Mouse (Mus musculus): ENCODE results near the gene Mark1.

The Mark1 gene

GRCm38 (mm10) chr1:184963121-184963693 lies 36.2 kb downstream of the Mark1 start:
- no peak for DNase-seq (ENCODE audit: extremely low read depth, insufficient read length, low spot score)

- DNase-seq (ENCODE audit: extremely low read depth, insufficient read length, low spot score), result no peak
Measured at GRCm38 (mm10) chr1:184961853-184962252, 37.5 kb downstream of the Mark1 start.

DNA sequence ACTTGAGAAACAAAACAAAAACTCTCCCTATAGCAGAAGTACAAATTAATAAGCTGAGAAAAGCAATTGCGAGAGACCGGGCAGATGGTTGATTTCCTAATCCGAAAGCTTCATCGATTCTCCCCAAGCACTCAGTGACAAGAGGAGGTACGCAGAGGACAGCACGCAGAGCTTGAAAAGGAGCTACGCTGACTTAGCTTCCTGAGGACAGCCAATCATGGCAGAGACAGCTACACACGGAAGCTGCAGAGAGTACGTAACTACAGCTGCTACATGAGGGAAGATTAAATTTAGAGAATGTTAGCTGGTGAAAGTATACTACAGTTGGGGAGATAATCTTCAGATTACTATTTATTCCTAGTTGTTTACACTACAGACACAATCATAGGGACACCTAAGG lies 40.6 kb downstream of the Mark1 start:
- no peak for DNase-seq (ENCODE audit: extremely low read depth, insufficient read length, low spot score)

DNA sequence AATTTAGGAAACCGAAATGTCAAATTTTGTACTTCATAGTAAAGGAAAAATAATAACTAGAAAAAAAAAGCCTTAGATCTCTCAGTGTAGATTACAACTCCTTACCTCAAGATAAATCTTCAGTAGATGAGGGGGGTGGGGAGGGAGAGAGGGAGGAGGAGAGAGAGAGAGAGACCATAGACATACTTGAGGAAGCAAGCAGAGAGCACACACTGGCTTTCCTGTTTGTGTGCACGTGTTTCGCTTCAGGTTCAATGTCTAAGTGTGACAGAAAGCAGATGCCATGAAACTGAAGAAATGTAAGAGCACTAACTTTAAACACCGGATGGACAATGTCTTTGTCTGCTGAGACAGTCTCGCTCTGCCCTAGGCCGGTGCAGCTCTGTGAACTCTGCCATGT lies 41.0 kb downstream of the Mark1 start:
- DNase-seq (ENCODE audit: extremely low read depth, insufficient read length, low spot score), result no peak

DNA sequence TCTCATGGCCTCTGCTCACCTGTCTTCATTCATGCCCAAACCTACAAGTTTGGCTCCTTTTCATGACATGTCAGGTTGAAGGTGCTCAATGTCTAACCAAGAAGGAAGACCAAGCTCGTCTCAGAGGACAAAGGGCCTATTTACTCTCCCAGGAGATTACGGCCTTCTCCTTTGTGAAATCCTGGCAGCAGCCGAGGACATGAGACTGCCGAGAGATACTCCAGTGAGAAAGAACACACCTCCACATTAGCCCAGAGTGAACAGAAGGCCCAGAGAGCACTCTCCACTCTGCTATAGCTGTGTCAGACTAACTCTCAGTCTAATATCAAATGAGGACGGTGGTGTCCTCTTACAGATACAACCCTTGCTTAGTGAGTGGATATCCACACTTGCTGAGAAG lies 47.6 kb downstream of the Mark1 start:
- no peak for DNase-seq (ENCODE audit: extremely low read depth, insufficient read length, low spot score)

GRCm38 (mm10) chr1:184951057-184951456 lies 48.3 kb downstream of the Mark1 start:
- DNase-seq (ENCODE audit: extremely low read depth, insufficient read length, low spot score), result no peak

DNA sequence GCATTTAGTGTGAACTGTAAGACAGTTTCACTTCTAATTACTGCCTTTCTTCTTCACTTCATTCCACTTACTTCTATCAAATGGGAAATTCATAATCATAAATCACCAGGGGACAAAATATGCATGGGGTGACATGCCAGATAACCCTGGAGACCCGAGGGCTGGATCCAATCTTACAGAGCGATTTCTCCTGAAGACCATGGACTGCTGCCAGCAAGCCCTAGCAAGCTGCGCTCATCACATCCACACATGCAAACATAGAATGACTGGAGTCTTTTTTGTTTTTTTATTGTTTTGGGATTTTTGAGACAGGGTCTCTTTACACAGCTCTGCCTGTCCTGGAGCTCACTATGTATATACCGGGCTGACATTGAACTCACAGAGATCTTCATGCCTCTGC lies 61.3 kb downstream of the Mark1 start:
- DNase-seq (ENCODE audit: extremely low read depth, insufficient read length, low spot score), result no peak

DNA sequence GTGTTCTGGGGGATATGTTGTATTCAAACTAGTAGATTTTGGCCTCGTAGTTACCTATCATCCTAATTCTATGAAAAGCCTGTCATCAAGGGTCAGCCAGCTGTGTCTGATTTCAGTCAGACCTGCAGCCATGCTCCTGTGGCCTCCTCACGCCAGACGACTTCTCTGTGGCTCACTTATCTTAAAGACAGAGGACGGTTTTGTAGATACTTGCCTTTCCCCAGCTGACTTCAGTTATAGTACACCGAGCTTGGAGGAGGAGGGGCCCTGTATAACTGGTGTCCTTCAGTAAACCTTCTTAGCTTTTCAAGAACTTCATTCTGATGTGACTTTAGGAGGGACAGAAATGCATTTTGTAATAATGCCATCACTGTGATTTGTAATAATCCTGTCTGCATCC lies 63.4 kb downstream of the Mark1 start:
- DNase-seq (ENCODE audit: extremely low read depth, insufficient read length, low spot score), result no peak

DNA sequence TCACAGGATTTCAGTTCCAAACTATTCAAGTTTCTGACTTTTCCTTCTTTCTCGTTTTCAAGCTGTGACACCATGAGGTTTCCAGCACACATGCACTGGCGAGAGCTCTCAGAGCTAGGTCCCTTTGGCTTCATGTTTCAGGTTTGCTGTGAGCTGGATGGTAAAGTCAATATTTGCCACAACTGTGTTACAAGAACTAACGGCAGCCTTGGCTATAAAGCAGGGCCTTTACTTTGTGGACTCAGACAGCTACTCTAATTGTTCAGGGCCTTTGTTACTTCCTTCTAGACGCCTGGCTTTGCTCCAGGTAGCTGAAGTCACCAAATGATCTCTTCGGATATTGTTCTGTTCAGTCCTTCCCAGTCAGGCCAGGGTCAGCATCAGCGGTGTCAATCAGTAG lies 63.9 kb downstream of the Mark1 start:
- no peak for DNase-seq (ENCODE audit: extremely low read depth, insufficient read length, low spot score)

DNA sequence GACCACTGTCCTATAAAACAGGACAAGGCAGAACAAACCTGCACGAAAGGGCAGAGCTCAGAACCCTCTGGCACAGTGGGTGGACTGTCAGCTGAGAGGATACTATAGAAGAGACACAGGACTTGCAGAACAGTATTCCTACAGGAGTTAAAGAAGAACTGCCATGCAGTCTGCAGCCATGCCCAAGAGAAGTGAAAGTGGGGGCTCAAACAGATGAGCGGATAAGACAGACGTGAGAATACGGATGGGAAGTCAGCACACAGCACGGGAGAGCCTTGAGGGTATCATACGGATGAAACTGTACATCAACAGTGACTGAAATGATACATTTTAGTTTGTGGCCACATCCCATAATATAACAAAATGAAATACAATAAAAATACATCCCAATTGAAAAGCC lies 68.3 kb downstream of the Mark1 start:
- DNase-seq (ENCODE audit: extremely low read depth, insufficient read length, low spot score), result no peak

DNA sequence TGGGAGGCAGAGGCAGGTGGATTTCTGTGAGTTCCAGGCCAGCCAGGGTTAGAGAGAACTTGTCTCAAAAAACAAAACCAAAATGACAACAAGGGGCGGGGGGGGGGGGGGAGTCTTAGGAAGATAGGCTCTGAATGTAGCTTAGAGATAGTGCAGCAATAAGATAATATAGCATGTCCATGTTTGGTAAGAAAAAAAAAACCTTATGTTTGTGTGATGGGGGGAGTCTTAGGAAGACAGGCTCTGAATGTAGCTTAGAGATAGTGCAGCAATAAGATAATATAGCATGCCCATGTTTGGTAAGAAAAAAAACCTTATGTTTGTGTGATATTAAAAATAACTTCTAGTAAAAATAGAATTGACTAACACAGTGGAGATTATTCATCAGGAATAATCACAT lies 71.0 kb downstream of the Mark1 start:
- no peak for DNase-seq (ENCODE audit: extremely low read depth, insufficient read length, low spot score)

DNA sequence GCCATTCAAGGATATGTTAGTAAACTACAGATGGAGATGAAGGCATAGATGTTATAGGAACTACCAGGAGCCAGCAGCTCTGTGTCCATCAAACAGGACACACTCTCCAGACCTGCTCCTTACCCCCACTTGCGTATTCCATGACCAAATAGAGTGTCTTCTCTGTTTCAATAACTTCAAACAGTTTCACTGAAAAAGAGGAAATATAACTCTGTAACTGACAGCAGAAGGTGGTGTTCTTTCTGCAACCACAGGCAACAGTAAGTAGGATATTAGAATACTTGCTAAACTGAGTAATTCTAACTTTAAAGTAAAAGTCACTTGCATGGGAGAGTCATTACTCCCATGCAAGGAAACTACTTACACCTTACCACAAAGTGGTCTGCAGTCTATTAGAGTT lies 71.5 kb downstream of the Mark1 start:
- no peak for DNase-seq (ENCODE audit: extremely low read depth, insufficient read length, low spot score)

GRCm38 (mm10) chr1:184922824-184923223 lies 76.5 kb downstream of the Mark1 start:
- DNase-seq (ENCODE audit: extremely low read depth, insufficient read length, low spot score), result no peak

GRCm38 (mm10) chr1:184920057-184920456 lies 79.3 kb downstream of the Mark1 start:
- DNase-seq (ENCODE audit: extremely low read depth, insufficient read length, low spot score), result no peak

GRCm38 (mm10) chr1:184918227-184918888 lies 81.0 kb downstream of the Mark1 start:
- no peak for DNase-seq (ENCODE audit: extremely low read depth, insufficient read length, low spot score)

DNA sequence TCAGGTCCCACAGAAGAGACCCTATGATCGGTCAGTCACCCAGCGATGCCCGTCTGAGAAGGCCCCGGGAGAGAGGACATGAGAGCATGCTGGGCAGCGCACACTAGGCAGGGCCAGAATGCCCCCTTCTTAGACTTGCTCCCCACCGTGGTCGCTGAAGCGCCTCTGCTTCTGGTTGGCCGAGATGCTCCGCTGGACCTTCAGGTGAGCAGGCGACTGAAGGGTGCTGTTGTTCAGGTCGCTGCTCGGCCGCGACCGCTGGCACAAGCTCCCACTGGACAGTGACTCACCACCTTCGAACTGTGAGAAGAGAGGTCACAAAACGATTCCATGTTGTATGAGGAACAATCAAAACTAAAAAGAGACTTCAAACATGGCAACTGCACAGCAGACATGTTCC lies 87.0 kb downstream of the Mark1 start:
- no peak for DNase-seq (ENCODE audit: extremely low read depth, insufficient read length, low spot score)

DNA sequence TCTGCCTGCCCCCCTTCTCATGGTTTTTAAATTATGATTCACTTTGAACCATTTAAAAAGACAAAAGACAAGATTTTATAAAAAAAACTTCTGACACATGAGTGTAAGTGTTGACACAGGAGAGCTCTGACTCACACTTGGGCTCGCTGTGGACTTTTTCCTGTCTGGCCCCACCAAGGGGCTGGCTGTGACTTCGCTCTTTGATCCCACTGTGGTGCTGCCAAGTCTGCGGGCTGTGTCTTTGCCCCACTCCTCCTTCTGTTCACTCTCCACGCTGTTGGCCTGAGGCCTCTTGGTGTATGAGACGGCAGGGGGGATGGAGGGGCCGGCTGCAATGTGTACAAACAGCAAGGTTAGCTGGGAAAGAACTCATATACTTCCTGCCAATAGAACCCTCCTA lies 87.5 kb downstream of the Mark1 start:
- peak; percentile 31 for DNase-seq (ENCODE audit: extremely low read depth, insufficient read length, low spot score)

GRCm38 (mm10) chr1:184908558-184908957 lies 90.8 kb downstream of the Mark1 start:
- peak; percentile 32 for DNase-seq (ENCODE audit: extremely low read depth, insufficient read length, low spot score)

DNA sequence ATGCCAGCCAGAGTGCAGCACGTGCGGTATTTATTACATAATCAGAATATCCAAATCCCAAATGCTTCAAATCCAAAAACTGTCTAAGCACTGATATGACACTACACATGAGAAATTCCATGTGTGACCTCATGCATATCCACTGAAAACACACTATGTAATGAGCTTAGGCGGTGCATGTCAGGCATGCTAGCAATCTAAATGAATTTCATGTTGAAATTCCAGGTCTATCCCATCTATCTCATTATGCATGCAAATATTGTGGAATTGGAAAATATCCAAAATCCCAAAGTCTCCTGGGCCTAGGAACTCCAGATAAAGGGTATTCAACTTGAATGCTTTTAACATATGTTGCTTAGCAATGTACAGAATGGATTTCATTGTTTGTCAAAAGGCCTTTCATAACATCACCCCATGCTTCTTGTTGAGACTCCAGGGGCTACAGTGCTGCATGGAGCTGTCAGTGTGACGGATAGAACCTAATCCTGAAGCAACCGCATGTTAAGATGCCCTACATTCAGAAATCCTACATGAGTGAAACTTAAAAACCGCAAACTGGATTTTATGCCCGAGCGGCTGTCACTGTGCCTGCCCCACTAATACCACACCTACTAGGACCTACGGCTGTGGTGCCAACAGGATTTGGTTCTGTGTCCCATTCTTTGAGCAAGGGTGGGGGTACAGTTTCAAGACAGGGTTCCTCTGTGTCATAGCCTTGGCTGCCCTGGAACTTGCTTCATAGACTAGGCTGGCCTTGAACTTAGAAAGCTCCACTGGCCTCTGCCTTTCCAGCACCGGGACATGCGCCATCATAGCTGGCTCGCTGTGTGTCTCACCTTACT lies 93.2 kb downstream of the Mark1 start:
- no peak for DNase-seq (ENCODE audit: extremely low read depth, insufficient read length, low spot score)

- DNase-seq (ENCODE audit: extremely low read depth, insufficient read length, low spot score), result no peak
Measured at GRCm38 (mm10) chr1:184905371-184905770, 94.0 kb downstream of the Mark1 start.

DNA sequence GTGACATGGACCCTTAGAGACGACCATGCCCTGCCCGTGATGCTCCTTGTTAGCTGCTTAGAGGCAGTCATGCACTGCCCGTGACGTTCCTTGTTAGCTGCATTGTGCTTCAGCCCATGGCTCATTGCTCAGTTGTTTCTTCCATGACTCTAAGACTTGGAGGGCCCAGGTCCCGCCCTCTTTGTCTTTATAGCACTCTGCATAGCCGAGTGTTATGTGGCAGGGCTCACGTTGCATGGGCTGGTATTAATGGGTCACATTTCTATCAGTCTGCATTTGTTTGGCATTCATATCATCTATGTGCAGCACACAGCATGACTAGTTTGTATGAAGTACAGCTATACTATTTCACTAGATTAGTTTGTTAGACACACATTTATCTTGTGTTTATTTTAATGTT lies 95.7 kb downstream of the Mark1 start:
- no peak for DNase-seq (ENCODE audit: extremely low read depth, insufficient read length, low spot score)

DNA sequence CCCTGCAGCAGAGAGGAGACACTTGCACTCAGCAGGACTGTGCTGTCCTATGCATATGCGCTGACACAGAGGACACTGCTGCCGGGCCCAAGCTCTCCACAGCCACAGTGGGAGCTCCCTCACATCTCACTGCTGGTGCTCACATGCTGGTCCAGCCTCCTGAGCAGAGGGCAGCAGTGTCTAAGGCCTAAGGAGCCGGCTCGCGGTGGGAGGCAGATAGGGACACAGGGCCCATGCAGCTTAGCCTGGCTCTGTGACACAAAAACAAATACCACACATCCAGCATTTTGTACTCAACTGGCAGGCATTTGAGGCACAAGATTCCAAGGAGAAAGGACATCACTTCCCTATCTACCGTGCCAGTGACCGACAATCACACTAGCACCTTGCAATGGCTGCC lies 96.5 kb downstream of the Mark1 start:
- DNase-seq (ENCODE audit: extremely low read depth, insufficient read length, low spot score), result no peak

Data from 3134 (cell line).